Mouse (Mus musculus) MEL (cell line): ENCODE measurements at regions not wholly inside any gene's neighbourhood (a gene's known extent, or its start where the extent isn't known, plus 50 kb on each side); places are given as distances from the start of the nearest gene placed in this dataset.
A peak's percentile ranks its signal among the peaks of the same experiment; 100 is the strongest.

ENCODE experiments used
- DNase-seq: peaks from one replicate; pipeline ENCODE4 v3.0.0; 2011; ENCODE audit warnings: low read depth, low spot score
- H3K27ac ChIP-seq: 2 replicates; pipeline ENCODE4 v1.5.1; 2012; ENCODE audit warnings: low read depth, mild to moderate bottlenecking, control low read depth, low read length, moderate library complexity; ENCODE audit not compliant: control insufficient read depth
- H3K27me3 ChIP-seq, 2 experiments: fragments of 150-350 bp in 1 of 2; sonication (generic) in 1 of 2; 2 replicates each; pipeline ENCODE4 v1.6.1; 2012; ENCODE audit warnings: low read length in 2 of 2, mild to moderate bottlenecking in 2 of 2, improper control_type of control experiment in 1 of 2, moderate library complexity in 1 of 2; ENCODE audit not compliant: insufficient read depth in 2 of 2, control insufficient read depth in 1 of 2
- H3K36me3 ChIP-seq, 2 experiments: 2 replicates each; pipeline ENCODE4 v1.6.1; 2012 to 2014; ENCODE audit warnings: low read length in 2 of 2, improper control_type of control experiment in 1 of 2, inconsistent platforms in 1 of 2, mild to moderate bottlenecking in 1 of 2; ENCODE audit not compliant: insufficient read depth in 2 of 2, control insufficient read depth in 1 of 2
- H3K4me1 ChIP-seq, 2 experiments: fragments of 150-350 bp in 1 of 2; sonication (generic) in 1 of 2; 2 replicates each; pipeline ENCODE4 v1.6.1; 2012; ENCODE audit warnings: low read length in 2 of 2, improper control_type of control experiment in 1 of 2, mild to moderate bottlenecking in 1 of 2; ENCODE audit not compliant: insufficient read depth in 2 of 2, control insufficient read depth in 1 of 2
- H3K4me3 ChIP-seq, 2 experiments: fragments of 150-350 bp in 1 of 2; sonication (generic) in 1 of 2; 2 replicates each; pipeline ENCODE4 v1.5.1; 2012; ENCODE audit warnings: low read depth in 2 of 2, low read length in 2 of 2, mild to moderate bottlenecking in 2 of 2, moderate library complexity in 2 of 2, control low read depth in 1 of 2, improper control_type of control experiment in 1 of 2; ENCODE audit not compliant: control insufficient read depth in 1 of 2, insufficient read depth in 1 of 2
- H3K79me2 ChIP-seq: 2 replicates; pipeline ENCODE4 v1.6.1; 2012; ENCODE audit warnings: mild to moderate bottlenecking, low read length, moderate library complexity; ENCODE audit not compliant: control insufficient read depth, poor library complexity, insufficient read depth
- H3K9ac ChIP-seq: 2 replicates; pipeline ENCODE4 v1.6.1; 2012; ENCODE audit warnings: low read depth, mild to moderate bottlenecking, control low read depth, low read length, moderate library complexity; ENCODE audit not compliant: control insufficient read depth, poor library complexity, severe bottlenecking
- H3K9me3 ChIP-seq: fragments of 150-350 bp; sonication (generic); replicated peaks from 2 replicates; pipeline ENCODE4 v1.6.1; 2012; ENCODE audit warnings: mild to moderate bottlenecking, low read length, improper control_type of control experiment, moderate library complexity; ENCODE audit not compliant: insufficient read depth
- CHD1 ChIP-seq: IDR thresholded peaks from 2 replicates; pipeline ENCODE4 v1.6.1; 2012; ENCODE audit warnings: low read depth, mild to moderate bottlenecking, inconsistent platforms, low read length, improper control_type of control experiment
- CHD2 ChIP-seq: IDR thresholded peaks from 2 replicates; pipeline ENCODE4 v1.6.1; 2011; ENCODE audit warnings: low read length, improper control_type of control experiment
- EP300 ChIP-seq, 2 experiments: IDR thresholded peaks; 2 replicates each; pipeline ENCODE4 v1.6.1; 2011; ENCODE audit warnings: improper control_type of control experiment in 2 of 2, low read length in 2 of 2, low read depth in 1 of 2, mild to moderate bottlenecking in 1 of 2
- ETS1 ChIP-seq: IDR thresholded peaks from 2 replicates; pipeline ENCODE4 v1.6.1; 2012; ENCODE audit warnings: low read depth, mild to moderate bottlenecking, inconsistent platforms, low read length, improper control_type of control experiment, moderate library complexity
- GABPA ChIP-seq: IDR thresholded peaks from 2 replicates; pipeline ENCODE4 v1.6.1; 2012; ENCODE audit warnings: low read depth, mild to moderate bottlenecking, inconsistent platforms, low read length, improper control_type of control experiment, moderate library complexity
- GATA1 ChIP-seq: IDR thresholded peaks from 2 replicates; pipeline ENCODE4 v1.6.1; 2011; ENCODE audit warnings: low read depth, low read length, improper control_type of control experiment
- MAX ChIP-seq: IDR thresholded peaks from 2 replicates; pipeline ENCODE4 v1.6.1; 2011; ENCODE audit warnings: low read length, improper control_type of control experiment
- MAZ ChIP-seq: IDR thresholded peaks from 2 replicates; pipeline ENCODE4 v1.6.1; 2012; ENCODE audit warnings: low read depth, mild to moderate bottlenecking, inconsistent platforms, low read length, improper control_type of control experiment
- MYC ChIP-seq: IDR thresholded peaks from 2 replicates; pipeline ENCODE4 v1.6.1; 2011; ENCODE audit warnings: low read depth, mild to moderate bottlenecking, low read length, improper control_type of control experiment, moderate library complexity
- NRF1 ChIP-seq: IDR thresholded peaks from 2 replicates; pipeline ENCODE4 v1.6.1; 2014; ENCODE audit warnings: low read depth, mild to moderate bottlenecking, inconsistent platforms, low read length, improper control_type of control experiment, moderate library complexity; ENCODE audit not compliant: poor library complexity, insufficient read depth, severe bottlenecking
- POLR2AphosphoS2 ChIP-seq: IDR thresholded peaks from 2 replicates; pipeline ENCODE4 v1.6.1; 2011; ENCODE audit warnings: low read length, improper control_type of control experiment
- POLR2AphosphoS5 ChIP-seq: IDR thresholded peaks from 2 replicates; pipeline ENCODE4 v1.6.1; 2012; ENCODE audit warnings: low read depth, borderline replicate concordance, mild to moderate bottlenecking, inconsistent platforms, low read length, moderate library complexity, mixed read lengths
- RCOR1 ChIP-seq: IDR thresholded peaks from 2 replicates; pipeline ENCODE4 v1.6.1; 2012; ENCODE audit warnings: low read depth, mild to moderate bottlenecking, inconsistent platforms, low read length, improper control_type of control experiment
- SMC3 ChIP-seq: IDR thresholded peaks from 2 replicates; pipeline ENCODE4 v1.6.1; 2011; ENCODE audit warnings: low read depth, low read length, improper control_type of control experiment
- TCF12 ChIP-seq: IDR thresholded peaks from 2 replicates; pipeline ENCODE4 v1.6.1; 2014; ENCODE audit warnings: low read depth, mild to moderate bottlenecking, inconsistent platforms, low read length, improper control_type of control experiment, moderate library complexity
- UBTF ChIP-seq: IDR thresholded peaks from 2 replicates; pipeline ENCODE4 v1.6.1; 2012; ENCODE audit warnings: low read depth, mild to moderate bottlenecking, inconsistent platforms, low read length, improper control_type of control experiment, moderate library complexity, borderline replicate concordance; ENCODE audit not compliant: insufficient read depth
- ZKSCAN1 ChIP-seq: IDR thresholded peaks from 2 replicates; pipeline ENCODE4 v1.6.1; 2012; ENCODE audit warnings: low read depth, mild to moderate bottlenecking, inconsistent platforms, low read length, improper control_type of control experiment, moderate library complexity

DNA sequence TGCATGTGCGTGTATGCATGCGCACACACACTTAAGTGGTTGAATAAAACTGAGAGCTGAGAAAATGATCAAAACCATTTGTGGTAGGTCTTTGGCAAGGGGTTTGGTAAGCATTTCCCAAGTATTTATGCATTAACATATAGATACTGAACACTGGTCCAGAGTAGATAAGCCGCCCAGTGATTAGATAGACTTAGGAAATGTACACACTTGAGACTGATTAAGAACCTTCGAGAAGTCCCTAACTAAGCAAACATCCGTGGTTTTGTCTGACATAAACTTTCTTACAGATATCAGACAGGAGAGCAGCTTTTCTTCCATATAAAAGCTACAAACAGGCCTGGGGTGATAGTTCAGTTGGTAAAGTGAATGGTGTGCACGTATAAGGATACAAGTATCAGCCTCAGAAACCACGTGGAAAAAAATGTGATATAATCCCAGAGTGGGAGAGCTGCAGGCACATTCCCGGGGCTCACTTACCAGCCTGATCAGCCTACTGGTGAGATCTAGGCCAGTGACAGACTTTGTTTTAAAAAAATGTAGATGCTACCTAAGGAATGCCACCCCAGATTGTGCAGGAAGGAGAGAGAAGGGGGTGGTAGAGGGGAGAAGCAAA, 252.3 kb upstream of the Xrcc4 start:
- no peak overlapping the region for H3K4me3 ChIP-seq
- H3K27ac ChIP-seq = no peak overlapping the region; the same call in 1 of the 2 replicates
- DNase-seq = peak; percentile 4
- H3K9me3 ChIP-seq = no peaks in the 10 kb centered on the region
- H3K79me2 ChIP-seq = no peaks in the 10 kb centered on the region
- H3K36me3 ChIP-seq = peaks cover 0 to 2% of the 10 kb centered on the region in 2 experiments; a peak in 1 of 4 replicates
- H3K9ac ChIP-seq = no peak overlapping the region
- H3K4me1 ChIP-seq = peaks cover 0 to 2% of the 10 kb centered on the region in 2 experiments; a peak in 2 of 4 replicates
- no peaks in the 10 kb centered on the region for H3K27me3 ChIP-seq
- TF ChIP-seq TCF12 = 0 out of 2 replicates have a peak, but pooled peaks have one; percentile 37
- TF ChIP-seq EP300 (IDR thresholded peaks at IDR 0.05; ENCODE audit: low read depth in 1 of 2, low read length in 2 of 2) = peak; percentile 23 to 32; a peak in 2 of 4 replicates
- TF ChIP-seq RCOR1 = no peak
- no peak for TF ChIP-seq NRF1
- no peak for TF ChIP-seq MYC
- no peak for TF ChIP-seq SMC3
- TF ChIP-seq CHD1 = no peak
- TF ChIP-seq GABPA = no peak
- peak; percentile 41; the same call in 1 of the 2 replicates for TF ChIP-seq GATA1
- no peak for TF ChIP-seq MAX

DNA sequence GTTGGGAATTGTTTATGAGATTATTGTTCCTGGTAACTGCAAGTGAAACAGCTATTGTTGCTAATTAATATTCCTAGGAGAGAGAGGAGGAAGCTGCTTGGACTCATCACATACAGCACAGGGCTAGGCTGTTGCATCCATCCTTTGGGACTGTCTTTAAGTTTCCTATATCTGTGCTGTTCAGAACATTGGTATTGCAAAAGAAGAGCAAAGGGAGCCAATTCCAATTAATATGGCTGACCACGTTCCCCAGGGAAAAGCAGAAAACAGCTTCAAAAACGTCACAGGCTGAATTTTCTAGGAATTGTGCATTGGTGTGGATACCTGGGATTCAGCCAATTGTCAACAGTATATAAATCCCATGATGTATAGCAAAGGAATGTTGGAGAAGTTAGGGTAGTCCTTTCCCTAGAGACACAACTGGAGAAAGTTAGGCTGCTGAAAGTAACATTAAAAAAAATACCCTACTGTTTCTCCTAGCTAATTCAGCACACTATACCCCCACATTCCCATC, 251.3 kb upstream of the Xrcc4 start:
- Histone ChIP-seq H3K27me3 (no peaks in the 10 kb centered on the region), H3K9ac (no peak overlapping the region), H3K4me1 (peaks cover 0 to 2% of the 10 kb centered on the region in 2 experiments; a peak in 2 of 4 replicates), H3K36me3 (peaks cover 0 to 2% of the 10 kb centered on the region in 2 experiments; a peak in 1 of 4 replicates), H3K9me3 (no peaks in the 10 kb centered on the region), H3K4me3 (no peak overlapping the region), H3K79me2 (no peaks in the 10 kb centered on the region), H3K27ac (no peak overlapping the region)
- TF ChIP-seq TCF12 (no peak), POLR2AphosphoS5 (no peak), UBTF (no peak), MAZ (no peak), ETS1 (no peak), CHD2 (no peak), RCOR1 (no peak), POLR2AphosphoS2 (no peak), ZKSCAN1 (no peak)
- DNase-seq = no peak
